Mouse (Mus musculus) granulocyte monocyte progenitor cell, adult 5-6 weeks (primary cell): ENCODE measurements at regions not wholly inside any gene's neighbourhood (a gene's known extent, or its start where the extent isn't known, plus 50 kb on each side); places are given as distances from the start of the nearest gene placed in this dataset.
A peak's percentile ranks its signal among the peaks of the same experiment; 100 is the strongest.
"Not testable (repeated sequence)": the region's sequence is repeated elsewhere in the genome, so short reads cannot be mapped to it uniquely, and the experiment has no call there.

ENCODE experiments used
- ATAC-seq: replicated peaks from 2 replicates; pipeline ENCODE4 v1.8.0; 2016; ENCODE audit warnings: mild to moderate bottlenecking, moderate TSS enrichment, inconsistent platforms; ENCODE audit not compliant: poor library complexity, severe bottlenecking

DNA sequence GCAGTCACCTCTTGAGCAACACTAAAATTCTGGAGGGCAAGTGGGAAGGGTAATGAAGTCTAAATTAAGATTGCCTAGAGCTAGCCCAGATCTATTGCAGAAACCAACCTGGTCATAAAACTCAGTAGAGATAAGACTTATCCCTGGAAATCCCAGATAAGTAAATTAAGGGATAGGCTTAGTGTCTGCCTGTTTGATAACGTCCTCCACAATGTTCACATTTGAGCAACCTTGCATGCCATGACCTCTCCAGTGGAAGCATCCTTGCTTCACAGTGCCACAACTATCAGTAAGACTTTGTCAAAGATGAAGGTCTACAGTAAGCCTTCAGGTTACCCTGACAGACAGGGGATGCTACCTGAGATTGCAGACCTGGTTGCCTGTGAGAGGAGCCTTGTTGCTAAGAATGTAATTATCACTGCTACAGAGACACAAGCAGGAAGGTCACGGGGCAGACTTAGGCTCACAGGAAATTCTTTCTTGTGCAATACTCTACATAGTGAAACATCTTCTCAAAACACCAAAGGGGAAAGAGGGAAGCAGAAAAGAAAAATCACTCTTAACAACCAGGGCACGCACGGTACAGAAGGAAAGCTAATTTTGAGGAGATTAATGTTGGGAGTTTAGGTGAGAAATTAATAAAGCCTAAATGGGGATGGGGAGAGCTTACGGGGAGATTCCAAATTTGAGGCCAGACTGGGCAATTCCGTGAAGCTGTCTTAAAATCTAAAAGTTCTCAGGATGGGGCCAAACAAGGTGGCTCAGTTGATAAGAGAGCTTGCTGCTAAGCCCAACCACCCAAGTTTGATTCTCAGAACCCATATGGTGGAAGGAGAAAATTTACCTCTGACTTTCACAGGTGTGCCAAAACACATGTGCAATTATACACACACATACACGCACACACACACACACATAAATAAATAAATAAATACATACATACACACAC lies 56.9 kb upstream of the Prdm9 start:
- ATAC-seq = peak; percentile 81

DNA sequence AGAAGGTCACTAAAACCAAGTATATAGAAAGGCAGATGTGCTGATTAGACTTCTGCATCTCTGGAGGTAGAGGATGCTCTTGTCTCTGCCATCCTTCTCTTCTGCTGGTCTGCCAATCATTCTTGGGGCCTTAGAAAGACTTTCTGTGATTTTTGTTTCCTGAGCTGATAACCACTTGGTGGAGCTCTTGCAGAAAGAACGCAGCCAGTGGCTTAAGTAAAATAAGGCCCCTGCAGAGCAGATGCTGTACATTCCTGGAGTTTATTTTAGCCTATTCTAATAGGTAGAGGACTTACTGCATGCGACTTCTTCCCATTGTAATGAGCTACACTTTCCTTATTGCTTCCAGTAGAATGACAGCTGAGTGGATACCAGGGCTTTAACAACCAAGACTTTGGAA lies 58.8 kb upstream of the Prdm9 start:
- ATAC-seq = peak; percentile 17; the same call in 1 of the 2 replicates

GRCm38 (mm10) chr17:15630792-15631191 lies 66.6 kb upstream of the Prdm9 start:
- no peak for ATAC-seq

GRCm38 (mm10) chr17:15631626-15632025 lies 67.5 kb upstream of the Prdm9 start:
- peak; percentile 55 for ATAC-seq

- ATAC-seq = peak; percentile 96
Measured at GRCm38 (mm10) chr17:15632090-15632489, 67.9 kb upstream of the Prdm9 start.

DNA sequence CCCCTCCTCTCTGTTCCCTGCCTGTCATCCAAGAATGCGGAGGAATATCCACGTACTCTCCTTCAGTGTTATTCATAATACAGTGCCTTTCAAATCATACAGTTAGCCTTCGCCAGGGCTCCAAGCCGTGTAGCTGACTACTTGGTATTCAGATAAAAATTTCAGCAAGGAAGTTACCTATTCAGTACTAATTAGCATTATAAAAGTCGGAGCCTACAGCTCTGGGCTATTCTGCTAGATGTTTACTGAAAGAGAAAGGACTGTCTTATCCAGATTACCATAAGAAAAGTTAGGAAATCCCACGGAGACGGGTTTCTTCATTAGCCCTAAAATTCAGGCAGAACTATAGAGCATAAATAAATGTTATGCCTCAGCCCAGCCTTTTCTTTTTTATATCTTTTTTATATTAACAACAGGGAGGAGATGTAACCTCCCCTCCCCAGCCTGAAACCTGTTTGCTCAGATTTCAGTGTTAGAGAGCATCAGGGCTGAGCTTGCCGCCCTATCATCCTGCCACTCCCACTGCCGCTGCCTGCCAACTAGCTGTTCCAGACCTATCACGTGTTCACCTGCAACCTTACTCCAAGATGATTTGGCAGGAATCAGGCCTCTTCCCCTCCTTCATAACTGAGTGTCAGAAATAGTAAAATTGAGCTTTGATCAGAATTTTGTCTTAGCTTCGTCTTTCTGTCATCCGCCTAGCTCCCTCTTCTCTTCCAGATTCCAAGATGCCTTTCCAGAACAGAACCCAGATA lies 65.5 kb upstream of the Chd1 start:
- not testable (repeated sequence) for ATAC-seq

DNA sequence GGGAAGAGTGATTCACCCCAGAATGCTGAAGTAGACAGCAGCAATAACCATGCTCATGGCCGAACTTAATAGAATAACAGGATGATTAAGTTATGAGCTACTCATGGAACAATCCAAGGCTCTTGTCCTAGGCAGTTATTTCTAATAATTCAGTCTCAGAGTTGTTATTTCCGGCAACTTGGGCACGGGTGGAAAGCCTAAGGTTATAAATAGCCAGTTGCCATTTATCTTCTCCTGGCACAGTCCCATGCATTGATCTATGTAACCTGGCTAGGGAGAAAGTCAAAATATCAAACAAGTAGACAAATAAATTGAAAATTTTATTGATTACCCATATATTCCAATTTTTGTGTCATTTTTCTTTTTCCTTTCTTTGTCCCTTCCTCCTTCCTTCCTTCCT lies 64.0 kb upstream of the Chd1 start:
- no peak for ATAC-seq

- 0 out of 2 replicates have a peak, but pooled peaks have one; percentile 46 for ATAC-seq
Measured at GRCm38 (mm10) chr17:15641764-15642163, 63.0 kb upstream of the Chd1 start.

GRCm38 (mm10) chr17:15646768-15647167 lies 58.0 kb upstream of the Chd1 start:
- no peak for ATAC-seq

- ATAC-seq = no peak
Measured at GRCm38 (mm10) chr17:15650089-15650742, 54.6 kb upstream of the Chd1 start.

DNA sequence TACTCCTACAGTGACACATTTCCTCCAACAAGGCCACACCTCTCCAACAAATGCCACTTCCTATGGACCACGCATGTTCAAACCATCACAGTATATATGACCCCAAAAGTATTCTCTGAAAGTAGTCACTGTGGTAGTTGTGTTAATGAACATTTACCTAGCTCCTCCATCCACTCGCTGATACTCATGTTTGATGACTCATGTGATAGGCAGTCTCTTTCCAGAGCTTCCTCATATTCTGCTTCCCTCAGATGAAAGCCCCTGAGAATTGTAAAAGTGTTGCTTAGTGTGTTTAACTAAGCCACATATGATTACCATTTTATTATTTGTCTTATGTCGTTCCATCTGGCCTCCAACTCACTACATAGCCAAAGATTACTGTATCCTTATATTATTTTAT lies 52.9 kb upstream of the Chd1 start:
- ATAC-seq = peak; percentile 60
